Mouse (Mus musculus) lung, embryonic 15.5 days (tissue): Measurements from ENCODE around the gene Eva1c. TPM values are rescaled to one million over a fixed set of nuclear protein-coding genes. Genes with fewer than 3 reads are reported as not detected.

Experiments used
- ATAC-seq: fragments of 200-750 bp; cut with Nextera tagmentation; 2 replicates; pipeline ENCODE4 v1.8.0; 2017; ENCODE audit warnings: moderate number of reproducible peaks, borderline replicate concordance; ENCODE audit not compliant: low FRiP score, low TSS enrichment; ENCODE audit errors: extremely low read depth
- H3K27ac ChIP-seq: fragments of 300-500 bp; sonication (generic); 2 replicates; pipeline ENCODE4 v1.5.1; 2015; ENCODE audit warnings: moderate library complexity, mild to moderate bottlenecking, inconsistent platforms
- H3K27me3 ChIP-seq: fragments of 300-500 bp; sonication (generic); 2 replicates; pipeline ENCODE4 v1.6.1; 2015; ENCODE audit warnings: inconsistent platforms
- H3K36me3 ChIP-seq: fragments of 300-500 bp; sonication (generic); 2 replicates; pipeline ENCODE4 v1.6.1; 2015; ENCODE audit warnings: inconsistent platforms
- H3K4me1 ChIP-seq: fragments of 300-500 bp; sonication (generic); 2 replicates; pipeline ENCODE4 v1.6.1; 2015; ENCODE audit warnings: inconsistent platforms
- H3K4me2 ChIP-seq: fragments of 300-500 bp; sonication (generic); 2 replicates; pipeline ENCODE4 v1.6.1; 2015; ENCODE audit warnings: inconsistent platforms, mild to moderate bottlenecking, moderate library complexity
- H3K4me3 ChIP-seq: fragments of 300-500 bp; sonication (generic); 2 replicates; pipeline ENCODE4 v1.5.1; 2015; ENCODE audit warnings: mild to moderate bottlenecking, inconsistent platforms
- H3K9ac ChIP-seq: fragments of 300-500 bp; sonication (generic); 2 replicates; pipeline ENCODE4 v1.6.1; 2015; ENCODE audit warnings: inconsistent platforms
- H3K9me3 ChIP-seq: fragments of 300-500 bp; sonication (generic); 2 replicates; pipeline ENCODE4 v1.6.1; 2016; ENCODE audit warnings: inconsistent platforms
- WGBS: fragments of 180-500 bp; shearing (Covaris S2); methylation state at CpG from one replicate; pipeline ENCODE4 v1.1.7; 2015; 5-methylcytosine and 5-hydroxymethylcytosine counted together
- polyA plus RNA-seq: library from polyadenylated mRNA; unstranded; fragments of >200 nt; fragmentation: Nextera tagmentation; extraction: Ambion mirVana; gene quantifications from 2 replicates; pipeline ENCODE4 v1.2.1, GENCODE M21; 2015

Gene Eva1c
- polyA plus RNA-seq, 1 experiment from 2014 or later: 2.8 TPM

DNA sequence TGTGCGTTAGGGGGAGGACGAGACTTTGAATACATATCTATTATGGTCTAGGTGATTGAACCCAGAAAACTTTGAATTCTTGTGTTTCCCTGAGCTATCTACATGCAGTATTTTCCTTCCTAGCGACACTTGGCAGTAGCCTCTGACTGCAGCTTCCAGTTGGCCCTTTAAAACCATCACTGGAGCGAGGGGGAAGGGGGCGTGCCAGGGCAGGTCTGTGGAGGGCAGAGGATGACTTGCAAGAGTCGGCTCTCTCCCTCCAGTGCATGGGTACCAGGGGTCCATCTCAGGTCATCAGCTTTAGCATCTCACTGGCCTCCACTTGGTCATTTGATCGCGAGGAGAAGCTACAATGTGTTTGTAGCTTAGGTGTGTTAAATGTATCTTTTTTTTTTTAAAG is 46.4 kb downstream of the Eva1c start:
- H3K36me3 ChIP-seq: no peaks in the 10 kb centered on the region
- no peak overlapping the region for H3K4me2 ChIP-seq
- no peak overlapping the region for H3K9ac ChIP-seq
- no peaks in the 10 kb centered on the region for H3K9me3 ChIP-seq
- ATAC-seq: no peak
- H3K4me3 ChIP-seq: no peak overlapping the region
- WGBS: 66% methylated on average over 8 of the region's 8 CpGs
- no peaks in the 10 kb centered on the region for H3K4me1 ChIP-seq
- no peaks in the 10 kb centered on the region; the same call in 1 of the 2 replicates for H3K27me3 ChIP-seq
- no peak overlapping the region for H3K27ac ChIP-seq

DNA sequence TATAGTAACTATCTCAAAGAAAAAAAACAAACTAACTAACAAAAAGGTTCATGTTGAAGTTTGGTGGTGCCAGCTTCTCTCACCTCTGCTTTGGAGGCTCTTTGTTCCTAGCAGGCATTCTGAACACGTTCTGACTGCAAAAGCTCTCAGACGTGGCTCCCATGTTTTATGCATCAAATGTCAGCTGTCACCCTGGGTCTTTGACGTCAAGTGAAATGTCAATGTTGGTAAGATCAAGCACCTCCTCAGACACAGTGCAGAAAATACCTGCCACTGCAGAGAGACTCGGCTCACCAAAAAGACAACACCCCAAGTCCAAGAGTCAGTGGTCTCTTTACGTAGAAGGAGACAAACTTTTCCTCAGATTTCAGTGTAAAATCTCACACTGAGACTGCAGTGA is 48.0 kb downstream of the Eva1c start:
- H3K36me3 ChIP-seq: no peaks in the 10 kb centered on the region

DNA sequence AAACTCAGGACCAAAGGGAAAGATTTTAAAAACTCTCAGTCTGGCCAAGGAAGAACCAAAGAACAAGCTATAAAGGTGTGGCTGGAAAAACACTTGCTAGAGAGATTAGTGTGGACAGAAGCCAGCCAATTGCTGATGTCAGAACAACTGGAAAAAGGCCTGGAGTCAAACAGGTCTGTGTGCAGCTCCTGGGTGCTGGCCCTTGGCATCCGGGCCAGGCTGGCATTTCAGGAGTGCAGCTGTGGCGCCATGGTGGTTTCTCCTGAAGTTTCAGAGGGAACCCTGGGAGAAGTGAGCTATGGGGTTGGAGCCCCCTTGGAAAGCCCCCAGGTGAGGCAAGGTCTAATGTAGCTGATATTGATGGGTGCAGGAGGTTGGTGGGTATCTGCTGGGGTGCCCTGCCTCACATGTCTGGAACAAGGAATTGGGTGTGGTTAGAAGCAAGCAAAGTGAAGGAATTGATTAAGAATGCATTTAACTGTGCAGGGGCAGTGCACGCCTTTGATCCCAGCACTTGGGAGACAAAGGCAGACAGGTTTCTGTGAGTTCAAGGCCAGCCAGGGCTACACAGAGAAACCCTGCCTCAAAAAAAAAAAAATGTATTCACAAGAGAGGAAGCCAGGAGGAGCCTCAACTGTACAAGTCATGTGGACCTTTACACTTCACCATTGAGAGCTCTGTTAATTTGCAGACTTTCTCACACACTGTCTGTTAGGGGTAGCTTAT is 51.8 kb downstream of the Eva1c start:
- H3K36me3 ChIP-seq: no peaks in the 10 kb centered on the region
- no peaks in the 10 kb centered on the region for H3K9me3 ChIP-seq
- peaks cover 3% of the 10 kb centered on the region for H3K4me1 ChIP-seq
- no peaks in the 10 kb centered on the region for H3K27me3 ChIP-seq
- H3K4me3 ChIP-seq: no peak overlapping the region
- no peak for ATAC-seq
- no peak overlapping the region for H3K4me2 ChIP-seq
- WGBS: 89% methylated on average over 3 of the region's 3 CpGs
- no peak overlapping the region for H3K9ac ChIP-seq
- H3K27ac ChIP-seq: no peak overlapping the region

More for the DNA sequence above, 48.0 kb downstream of the Eva1c start:
- 52% methylated on average over 5 of the region's 5 CpGs for WGBS
- Histone ChIP-seq H3K4me3 (no peak overlapping the region), H3K4me1 (no peaks in the 10 kb centered on the region), H3K9me3 (no peaks in the 10 kb centered on the region), H3K9ac (no peak overlapping the region), H3K27ac (no peak overlapping the region), H3K27me3 (no peaks in the 10 kb centered on the region; the same call in 1 of the 2 replicates), H3K4me2 (no peak overlapping the region)
- ATAC-seq: no peak

DNA sequence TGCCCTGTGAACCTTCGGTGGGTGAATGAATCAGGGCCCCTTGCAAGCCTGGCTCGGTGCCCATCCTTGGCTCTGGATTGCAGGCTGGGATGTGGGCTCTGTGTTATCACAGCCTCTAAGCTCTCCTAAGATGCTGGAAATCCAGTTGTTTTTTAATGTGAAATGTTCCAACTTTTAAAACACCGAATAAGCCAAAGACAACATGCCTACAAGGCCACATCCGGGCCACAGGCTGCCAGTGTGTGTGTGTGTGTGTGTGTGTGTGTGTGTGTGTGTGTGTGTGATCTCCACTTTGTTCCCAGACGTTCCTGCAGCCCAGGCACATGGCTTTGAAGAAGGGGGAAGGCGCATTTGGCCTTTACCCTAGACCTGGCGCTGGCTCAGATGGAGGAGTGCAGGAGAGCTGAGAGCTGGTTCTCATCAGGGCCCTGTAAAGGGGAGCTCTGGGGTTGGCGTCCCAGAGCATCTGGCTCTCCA is 56.0 kb downstream of the Eva1c start:
- Histone ChIP-seq H3K27ac (no peak overlapping the region), H3K36me3 (no peaks in the 10 kb centered on the region), H3K4me3 (no peak overlapping the region), H3K9ac (no peak overlapping the region), H3K27me3 (no peaks in the 10 kb centered on the region), H3K4me1 (peaks cover 12% of the 10 kb centered on the region), H3K4me2 (no peak overlapping the region), H3K9me3 (no peaks in the 10 kb centered on the region)
- peak; percentile 21; the same call in 1 of the 2 replicates for ATAC-seq
- 37% methylated on average over 8 of the region's 8 CpGs for WGBS

DNA sequence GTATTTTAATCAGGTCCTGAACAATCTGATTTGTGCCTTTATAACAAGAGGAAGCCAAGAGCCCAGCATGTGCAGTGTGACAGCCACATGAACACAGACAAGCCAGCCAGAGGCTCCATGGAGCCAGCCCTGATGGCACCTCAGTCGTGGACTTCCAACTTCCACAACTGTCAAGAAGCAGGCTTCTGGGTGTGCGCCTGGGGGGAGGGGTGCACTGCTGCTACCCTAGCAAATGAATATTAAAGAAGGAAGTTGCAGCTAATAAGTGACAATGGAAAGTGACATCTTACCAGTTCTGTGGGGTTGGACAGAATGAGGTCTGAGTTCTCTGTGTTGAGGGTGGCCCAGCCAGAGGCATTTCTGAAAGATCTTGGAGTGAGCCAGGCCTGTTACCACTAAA is 58.8 kb downstream of the Eva1c start:
- Histone ChIP-seq H3K9ac (no peak overlapping the region), H3K36me3 (no peaks in the 10 kb centered on the region), H3K4me2 (no peak overlapping the region), H3K27ac (peak overlapping the region; percentile 35; the same call in 1 of the 2 replicates), H3K4me1 (peaks cover 12% of the 10 kb centered on the region), H3K9me3 (no peaks in the 10 kb centered on the region), H3K27me3 (no peaks in the 10 kb centered on the region), H3K4me3 (no peak overlapping the region)
- 36% methylated on average over 2 of the region's 2 CpGs for WGBS
- no peak for ATAC-seq

DNA sequence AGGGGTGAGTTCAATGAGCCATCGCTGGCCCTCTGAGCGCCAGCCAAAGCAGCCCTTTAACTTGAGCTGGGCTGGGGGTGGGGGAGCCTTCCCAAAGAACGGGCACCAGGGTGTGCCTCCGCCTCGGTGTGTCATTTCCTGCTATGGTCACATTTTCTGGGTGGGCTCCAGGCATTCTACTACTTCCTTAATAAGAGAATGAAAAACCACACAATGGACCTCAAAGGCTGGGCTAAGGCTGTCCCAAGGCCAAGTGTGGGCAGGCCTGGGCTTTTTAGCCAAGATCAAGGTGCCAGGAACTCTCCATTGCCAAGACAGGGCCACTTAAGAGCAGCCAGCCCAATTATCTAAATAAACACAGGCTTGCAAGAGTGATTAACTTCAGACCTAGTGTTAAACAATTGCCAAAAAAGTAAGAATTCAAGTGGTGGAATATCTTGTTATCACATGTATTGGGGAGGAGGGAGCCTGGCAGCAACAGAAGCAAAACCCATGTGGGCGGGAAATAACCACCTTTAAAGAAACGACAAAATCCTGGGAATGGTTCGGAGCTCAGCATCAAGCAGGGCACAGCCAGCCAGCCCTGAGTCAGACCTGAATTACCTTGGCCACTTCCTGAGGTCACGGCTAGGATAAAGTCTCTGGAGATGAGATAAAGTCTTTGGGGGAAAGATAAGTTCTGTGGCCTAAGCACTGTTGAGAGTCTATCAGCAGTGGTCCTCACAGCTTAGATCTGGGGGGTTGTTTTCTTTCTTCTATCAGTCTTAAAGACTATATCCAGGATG is 59.5 kb downstream of the Eva1c start:
- peak; percentile 62 for ATAC-seq
- no peaks in the 10 kb centered on the region for H3K27me3 ChIP-seq
- no peaks in the 10 kb centered on the region for H3K36me3 ChIP-seq
- peaks cover 12% of the 10 kb centered on the region for H3K4me1 ChIP-seq
- H3K4me2 ChIP-seq: no peak overlapping the region
- WGBS: 50% methylated on average over 9 of the region's 9 CpGs
- H3K9me3 ChIP-seq: no peaks in the 10 kb centered on the region
- H3K4me3 ChIP-seq: no peak overlapping the region
- no peak overlapping the region for H3K9ac ChIP-seq
- peak overlapping the region; percentile 35; the same call in 1 of the 2 replicates for H3K27ac ChIP-seq

DNA sequence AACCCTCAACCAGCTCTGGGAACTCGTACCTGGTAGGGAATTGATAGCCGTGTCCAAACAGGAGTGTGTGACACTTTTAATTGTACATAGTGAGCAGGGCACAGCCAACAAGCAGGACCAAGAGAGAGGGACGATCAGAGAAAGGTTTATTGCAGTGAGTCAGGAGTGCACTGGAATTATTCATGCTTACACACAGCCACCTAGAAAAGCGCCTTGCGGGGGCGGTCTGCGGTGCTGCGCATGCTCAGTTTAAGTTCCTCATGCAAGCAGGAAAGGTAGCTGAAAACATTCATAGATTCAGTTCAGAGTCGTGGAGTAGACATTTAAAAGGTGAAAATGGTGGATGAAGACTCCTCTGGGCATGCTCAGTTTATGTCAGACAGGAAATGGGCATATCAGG is 64.2 kb downstream of the Eva1c start:
- Histone ChIP-seq H3K9ac (no peak overlapping the region), H3K9me3 (no peaks in the 10 kb centered on the region), H3K4me2 (no peak overlapping the region), H3K4me3 (no peak overlapping the region), H3K27me3 (no peaks in the 10 kb centered on the region), H3K4me1 (peaks cover 16% of the 10 kb centered on the region), H3K36me3 (no peaks in the 10 kb centered on the region), H3K27ac (no peak overlapping the region)
- ATAC-seq: no peak
- WGBS: 83% methylated on average over 9 of the region's 9 CpGs

DNA sequence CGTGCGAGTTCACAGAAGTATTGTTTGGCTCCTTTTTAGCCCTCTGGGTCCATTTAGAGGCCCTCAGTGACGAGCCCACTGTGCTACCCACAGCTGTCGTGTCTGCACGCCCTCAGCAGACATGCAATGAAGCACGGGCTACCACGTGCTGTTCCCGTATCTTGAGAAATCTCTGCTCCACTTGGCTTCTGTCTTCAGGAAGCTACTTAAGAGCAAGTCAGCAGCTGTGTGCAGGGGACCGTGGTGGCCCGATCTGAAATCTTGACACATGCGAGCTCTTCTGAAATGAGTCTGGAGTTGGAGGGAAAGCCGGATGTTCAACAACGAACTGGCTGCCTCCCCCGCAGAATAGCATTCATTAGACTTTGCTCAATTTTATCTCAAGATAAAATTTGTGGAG is 65.1 kb downstream of the Eva1c start:
- Histone ChIP-seq H3K9ac (no peak overlapping the region), H3K4me2 (0 out of 2 replicates have a peak overlapping the region, but pooled peaks have one; percentile 22)

DNA sequence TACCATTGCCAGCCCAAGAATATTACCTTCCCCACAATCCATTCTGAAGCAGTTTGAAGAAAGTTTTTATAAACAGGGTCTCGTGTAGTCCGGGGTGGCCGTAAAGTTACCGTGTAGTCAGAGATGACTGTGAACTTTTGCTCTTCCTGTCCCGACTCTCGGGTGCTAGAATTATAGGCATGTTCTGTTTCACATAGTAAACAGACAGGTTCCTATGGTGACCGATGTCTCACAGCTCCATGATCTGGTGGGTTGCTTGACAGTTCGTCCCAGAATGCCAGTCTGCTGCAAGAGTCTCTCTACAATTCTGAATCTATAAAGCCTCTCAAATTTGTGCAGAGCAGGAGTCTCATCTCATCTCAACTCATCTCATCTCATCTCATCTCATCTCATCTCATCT is 65.6 kb downstream of the Eva1c start:
- ATAC-seq: no peak
- no peak overlapping the region for H3K4me3 ChIP-seq
- no peaks in the 10 kb centered on the region for H3K36me3 ChIP-seq
- no peaks in the 10 kb centered on the region for H3K27me3 ChIP-seq
- H3K4me1 ChIP-seq: peaks cover 11% of the 10 kb centered on the region; the same call in 1 of the 2 replicates
- 0 out of 2 replicates have a peak overlapping the region, but pooled peaks have one; percentile 22 for H3K4me2 ChIP-seq
- no peak overlapping the region for H3K27ac ChIP-seq
- WGBS: 12% methylated on average over 8 of the region's 8 CpGs
- H3K9me3 ChIP-seq: no peaks in the 10 kb centered on the region
- no peak overlapping the region for H3K9ac ChIP-seq

More for the DNA sequence above, 65.1 kb downstream of the Eva1c start:
- peak; percentile 72 for ATAC-seq
- Histone ChIP-seq H3K27ac (no peak overlapping the region), H3K27me3 (no peaks in the 10 kb centered on the region), H3K4me1 (peaks cover 11% of the 10 kb centered on the region; the same call in 1 of the 2 replicates), H3K4me3 (no peak overlapping the region), H3K9me3 (no peaks in the 10 kb centered on the region), H3K36me3 (no peaks in the 10 kb centered on the region)
- 44% methylated on average over 14 of the region's 14 CpGs for WGBS

DNA sequence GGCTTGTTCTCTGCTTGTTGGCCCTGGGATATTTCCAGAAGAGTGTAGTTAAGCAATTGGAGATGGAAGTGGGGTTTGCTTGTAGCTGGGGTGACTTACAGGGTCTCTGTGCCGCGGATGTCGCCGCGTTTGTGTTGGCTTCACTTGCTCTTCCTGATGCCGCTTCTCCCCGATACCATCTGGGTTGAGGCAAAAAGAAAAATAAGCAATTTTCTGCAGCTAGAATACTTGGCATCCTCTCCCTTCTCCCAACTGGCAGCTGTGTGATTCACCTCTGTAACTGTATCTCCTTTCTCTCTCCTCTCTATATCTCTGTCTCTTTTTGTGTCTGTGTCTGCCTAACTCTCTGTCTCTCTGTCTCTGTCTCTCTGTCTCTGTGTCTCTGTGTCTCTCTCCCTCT is 66.5 kb downstream of the Eva1c start:
- WGBS: 58% methylated on average over 7 of the region's 7 CpGs
- H3K27ac ChIP-seq: no peak overlapping the region
- no peak for ATAC-seq

DNA sequence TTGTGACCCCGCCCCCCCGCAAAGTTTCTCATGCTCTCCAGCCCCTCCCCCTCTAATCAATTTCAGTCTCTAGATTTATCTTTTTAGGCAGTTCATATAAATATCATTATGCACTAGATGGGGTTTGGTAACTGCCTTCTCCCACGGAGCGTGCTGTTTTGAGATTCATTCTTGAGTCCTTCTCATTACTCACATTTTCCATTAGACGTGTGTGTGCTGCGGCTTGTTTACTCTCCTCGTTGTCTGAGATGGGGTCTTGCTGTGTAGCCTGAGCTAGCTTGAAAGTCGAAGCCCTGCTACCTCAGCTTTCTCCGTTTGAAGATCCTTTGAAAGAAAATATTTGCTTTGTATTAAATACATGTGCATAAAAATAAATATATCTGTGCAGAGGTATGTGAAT is 67.3 kb downstream of the Eva1c start:
- Histone ChIP-seq H3K9me3 (no peaks in the 10 kb centered on the region), H3K9ac (no peak overlapping the region), H3K27me3 (no peaks in the 10 kb centered on the region), H3K4me3 (no peak overlapping the region), H3K4me1 (peaks cover 11% of the 10 kb centered on the region; the same call in 1 of the 2 replicates), H3K27ac (no peak overlapping the region), H3K4me2 (no peak overlapping the region), H3K36me3 (no peaks in the 10 kb centered on the region)
- no peak for ATAC-seq
- 32% methylated on average over 9 of the region's 9 CpGs for WGBS

More for the DNA sequence above, 66.5 kb downstream of the Eva1c start:
- no peaks in the 10 kb centered on the region for H3K36me3 ChIP-seq
- H3K4me1 ChIP-seq: peaks cover 11% of the 10 kb centered on the region; the same call in 1 of the 2 replicates
- H3K9me3 ChIP-seq: no peaks in the 10 kb centered on the region
- no peaks in the 10 kb centered on the region for H3K27me3 ChIP-seq
- no peak overlapping the region for H3K4me2 ChIP-seq
- H3K9ac ChIP-seq: no peak overlapping the region
- no peak overlapping the region for H3K4me3 ChIP-seq

DNA sequence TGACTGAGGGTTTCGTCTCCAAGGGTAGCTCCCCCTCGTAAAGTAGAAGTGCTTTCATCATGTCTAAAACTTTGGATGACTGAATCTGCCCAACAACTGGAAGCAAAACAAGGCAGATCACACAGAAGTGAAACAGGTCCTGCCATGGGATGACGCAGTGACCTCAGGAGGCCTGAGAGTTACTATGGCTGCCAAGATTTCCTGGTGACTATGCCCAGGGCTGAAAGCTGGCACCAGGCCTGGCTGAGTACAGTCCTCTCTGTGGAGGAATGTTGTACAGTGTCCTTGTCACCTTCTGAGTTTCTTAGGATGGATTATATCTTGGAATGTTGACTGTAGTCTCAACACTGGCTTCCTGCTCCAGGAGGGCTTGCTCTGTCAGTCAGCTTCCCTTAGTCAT is 71.1 kb downstream of the Eva1c start:
- Histone ChIP-seq H3K9me3 (no peaks in the 10 kb centered on the region), H3K27ac (no peak overlapping the region), H3K4me2 (no peak overlapping the region), H3K36me3 (no peaks in the 10 kb centered on the region), H3K4me3 (no peak overlapping the region), H3K27me3 (no peaks in the 10 kb centered on the region), H3K4me1 (0 out of 2 replicates have a peak, but pooled peaks cover 5% of the 10 kb centered on the region), H3K9ac (no peak overlapping the region)
- WGBS: 81% methylated on average over 3 of the region's 3 CpGs
- no peak for ATAC-seq
